Mouse (Mus musculus): ENCODE measurements at regions not wholly inside any gene's neighbourhood (a gene's known extent, or its start where the extent isn't known, plus 50 kb on each side); places are given as distances from the start of the nearest gene placed in this dataset.

DNA sequence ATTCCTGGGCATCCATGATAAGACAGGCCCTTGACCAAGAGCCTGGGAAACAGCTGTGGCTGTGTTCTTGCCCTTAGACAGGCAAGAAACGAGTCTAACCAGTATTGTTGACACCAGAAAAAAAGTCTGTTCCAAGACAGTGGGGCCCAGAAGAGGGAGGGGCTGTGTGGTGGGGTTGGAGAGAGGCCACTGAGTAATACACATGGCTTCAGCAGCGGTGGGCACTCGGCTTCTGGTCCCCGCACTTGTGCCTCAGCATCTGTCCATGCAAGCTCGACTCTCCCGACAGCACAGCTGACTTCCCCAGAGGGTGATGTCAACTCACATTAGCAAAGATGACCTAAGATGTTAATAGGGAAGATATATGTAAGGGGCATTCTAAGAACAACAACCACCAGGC, 110.9 kb upstream of the Tle3 start:
- Histone ChIP-seq H3K36me3 (ENCODE audit: inconsistent target) (no peaks in the 10 kb centered on the region), H3K4me3 (ENCODE audit: inconsistent target) (no peak overlapping the region), H3K79me2 (ENCODE audit: inconsistent target) (no peaks in the 10 kb centered on the region), H3K27ac (no peak overlapping the region)
- 82% methylated on average over 5 of the region's 6 CpGs for WGBS (ENCODE audit: missing documents)

DNA sequence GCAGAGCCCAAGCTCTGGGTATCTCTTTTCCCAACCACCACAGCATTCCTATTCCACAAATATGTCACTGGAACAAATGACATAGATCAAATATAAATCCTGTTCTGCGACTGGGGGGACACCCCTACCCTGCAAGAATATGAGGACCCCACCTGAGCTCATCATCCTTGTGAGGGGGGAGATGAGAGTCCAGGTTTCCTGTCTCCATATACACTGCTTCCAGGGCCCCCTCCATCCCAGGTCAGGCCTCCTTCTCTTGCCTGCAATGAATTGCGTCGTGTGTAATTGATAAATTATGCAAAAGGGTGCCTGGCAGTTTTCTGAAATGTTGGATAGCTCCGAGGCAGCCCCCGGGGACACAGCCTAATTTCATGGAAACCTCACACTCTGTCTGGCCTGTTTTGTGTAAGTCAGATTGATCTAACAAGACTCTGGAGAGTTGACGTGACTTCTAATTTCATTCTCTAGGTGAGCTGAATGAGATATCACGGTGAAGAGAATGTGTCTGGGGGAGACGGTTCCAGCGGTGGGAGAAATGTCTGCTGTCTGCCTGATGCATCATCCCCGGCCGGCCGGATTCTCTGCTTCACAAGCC, 110.3 kb upstream of the Tle3 start:
- Histone ChIP-seq H3K36me3 (ENCODE audit: inconsistent target) (no peaks in the 10 kb centered on the region), H3K79me2 (ENCODE audit: inconsistent target) (no peaks in the 10 kb centered on the region), H3K4me3 (ENCODE audit: inconsistent target) (no peak overlapping the region), H3K27ac (no peak overlapping the region)
- 95% methylated on average over 12 of the region's 12 CpGs for WGBS (ENCODE audit: missing documents)

- Histone ChIP-seq H3K79me2 (ENCODE audit: inconsistent target) (no peaks in the 10 kb centered on the region), H3K36me3 (ENCODE audit: inconsistent target) (no peaks in the 10 kb centered on the region), H3K4me3 (ENCODE audit: inconsistent target) (no peak overlapping the region), H3K27ac (no peak overlapping the region)
- 93% methylated on average over 4 of the region's 4 CpGs for WGBS (ENCODE audit: missing documents)
Observed at GRCm38 (mm10) chr9:61263335-61263734, 108.8 kb upstream of the Tle3 start.

DNA sequence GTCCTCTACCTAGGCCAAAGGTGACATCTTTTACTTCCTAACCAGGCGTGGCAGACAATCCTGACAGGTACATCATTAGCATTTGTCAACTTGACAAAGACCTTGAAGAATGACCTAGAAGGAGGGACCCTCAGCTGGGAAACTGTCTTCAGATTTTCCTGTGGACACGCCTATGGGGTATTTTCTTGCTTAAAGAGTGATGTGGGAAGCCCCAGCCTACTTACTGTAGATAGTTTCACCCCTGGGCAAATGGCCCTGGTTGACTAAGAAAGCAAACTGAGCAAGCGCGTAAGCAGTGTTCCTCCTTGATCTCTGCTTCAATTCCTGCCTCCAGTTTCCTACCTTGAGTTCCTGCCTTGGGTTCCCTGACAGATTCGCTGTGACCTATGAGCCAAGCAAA, 106.7 kb upstream of the Tle3 start:
- Histone ChIP-seq H3K36me3 (ENCODE audit: inconsistent target) (no peaks in the 10 kb centered on the region), H3K79me2 (ENCODE audit: inconsistent target) (no peaks in the 10 kb centered on the region), H3K4me3 (ENCODE audit: inconsistent target) (no peak overlapping the region), H3K27ac (no peak overlapping the region)
- WGBS (ENCODE audit: missing documents) = 92% methylated on average over 5 of the region's 5 CpGs

GRCm38 (mm10) chr9:61266992-61267391, 105.2 kb upstream of the Tle3 start:
- Histone ChIP-seq H3K79me2 (ENCODE audit: inconsistent target) (no peaks in the 10 kb centered on the region), H3K36me3 (ENCODE audit: inconsistent target) (no peaks in the 10 kb centered on the region), H3K27ac (no peak overlapping the region), H3K4me3 (ENCODE audit: inconsistent target) (no peak overlapping the region)
- 94% methylated on average over 6 of the region's 6 CpGs for WGBS (ENCODE audit: missing documents)

GRCm38 (mm10) chr9:61267541-61267940, 104.6 kb upstream of the Tle3 start:
- WGBS (ENCODE audit: missing documents) = 83% methylated on average over 4 of the region's 4 CpGs
- Histone ChIP-seq H3K79me2 (ENCODE audit: inconsistent target) (no peaks in the 10 kb centered on the region), H3K36me3 (ENCODE audit: inconsistent target) (no peaks in the 10 kb centered on the region), H3K27ac (no peak overlapping the region), H3K4me3 (ENCODE audit: inconsistent target) (no peak overlapping the region)

- Histone ChIP-seq H3K27ac (no peak overlapping the region), H3K79me2 (ENCODE audit: inconsistent target) (no peaks in the 10 kb centered on the region), H3K36me3 (ENCODE audit: inconsistent target) (no peaks in the 10 kb centered on the region), H3K4me3 (ENCODE audit: inconsistent target) (no peak overlapping the region)
- 100% methylated on average over 2 of the region's 2 CpGs for WGBS (ENCODE audit: missing documents)
Observed at GRCm38 (mm10) chr9:61268162-61268561, 104.0 kb upstream of the Tle3 start.

DNA sequence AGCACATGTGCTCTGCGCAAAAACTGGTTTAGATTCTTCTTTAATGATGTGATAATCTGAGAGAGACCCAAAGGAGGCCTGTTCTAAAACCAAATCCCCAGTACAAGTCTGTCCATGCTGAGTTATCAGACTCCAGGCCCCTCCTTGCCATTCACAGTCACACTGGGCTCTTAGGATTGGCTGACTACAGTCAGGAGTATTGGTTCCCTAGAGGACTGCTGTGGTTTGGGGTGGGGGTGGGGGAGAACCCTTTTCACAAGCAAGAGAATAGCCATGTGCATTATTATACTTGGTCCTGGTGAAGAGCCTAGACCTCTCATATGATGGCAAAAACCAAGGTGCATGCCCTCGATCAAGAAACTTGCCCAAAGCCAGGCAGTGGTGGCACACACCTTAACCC, 103.5 kb upstream of the Tle3 start:
- Histone ChIP-seq H3K36me3 (ENCODE audit: inconsistent target) (no peaks in the 10 kb centered on the region), H3K27ac (no peak overlapping the region), H3K4me3 (ENCODE audit: inconsistent target) (no peak overlapping the region), H3K79me2 (ENCODE audit: inconsistent target) (no peaks in the 10 kb centered on the region)
- 100% methylated on average over 2 of the region's 2 CpGs for WGBS (ENCODE audit: missing documents)

DNA sequence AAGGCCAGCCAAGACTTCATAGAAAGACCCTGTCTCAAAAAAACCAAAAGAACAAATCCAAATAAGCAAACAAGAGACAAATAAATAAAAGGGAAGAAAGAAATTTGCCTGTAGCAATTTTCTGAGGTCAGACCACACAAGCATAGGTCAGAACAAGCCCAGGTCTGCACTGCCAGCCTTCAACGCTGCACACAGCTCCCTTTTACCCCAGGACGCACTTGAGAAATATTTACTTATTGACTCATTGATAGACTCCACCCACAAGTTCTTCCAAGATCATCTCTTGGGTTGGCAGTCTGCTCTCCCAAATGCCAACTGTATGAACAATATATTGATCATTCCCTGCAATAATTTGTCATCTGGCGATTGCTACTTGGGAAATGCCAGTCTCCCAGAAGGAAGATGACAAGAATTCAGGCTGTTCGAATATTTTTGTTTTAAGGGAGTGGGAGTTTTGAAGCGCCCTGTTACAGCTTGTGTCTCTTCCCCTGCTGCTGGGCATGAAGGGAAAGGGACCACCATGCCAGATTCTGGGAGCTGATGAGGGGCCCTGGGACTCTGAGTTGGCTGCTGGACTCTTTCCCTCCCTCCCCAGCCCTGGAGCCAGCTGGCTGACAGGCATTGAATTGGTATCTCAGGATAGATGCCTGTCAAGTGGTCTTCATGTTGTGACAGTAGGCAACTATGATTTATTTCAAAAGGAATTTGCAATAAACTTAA, 102.9 kb upstream of the Tle3 start:
- no peaks in the 10 kb centered on the region for H3K79me2 ChIP-seq (ENCODE audit: inconsistent target)
- WGBS (ENCODE audit: missing documents) = 83% methylated on average over 5 of the region's 5 CpGs
- no peak overlapping the region for H3K4me3 ChIP-seq (ENCODE audit: inconsistent target)
- H3K27ac ChIP-seq = no peak overlapping the region
- no peaks in the 10 kb centered on the region for H3K36me3 ChIP-seq (ENCODE audit: inconsistent target)

DNA sequence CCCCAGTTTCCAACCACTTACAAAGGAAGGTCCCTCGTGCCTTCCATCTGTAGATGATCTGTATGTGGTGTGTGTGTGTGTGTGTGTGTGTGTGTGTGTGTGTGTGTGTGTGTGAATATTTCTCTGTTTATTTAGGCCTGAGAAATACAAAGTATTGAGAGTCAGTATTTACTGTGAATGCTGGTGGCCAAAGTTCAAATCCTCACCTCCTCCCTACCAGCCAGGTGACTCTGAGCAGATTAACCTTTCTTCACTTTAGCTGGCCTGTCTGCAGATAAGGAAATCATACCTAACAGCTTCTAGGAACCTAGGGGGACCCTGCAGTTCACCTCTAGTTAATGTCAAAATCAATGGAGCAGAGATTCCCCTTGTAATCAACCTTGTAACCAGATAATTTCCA, 100.9 kb upstream of the Tle3 start:
- whole genome bisulfite sequencing (ENCODE audit: missing documents) = 100% methylated on average over 1 of the region's 1 CpGs
- Histone ChIP-seq H3K4me3 (ENCODE audit: inconsistent target) (no peak overlapping the region), H3K36me3 (ENCODE audit: inconsistent target) (no peaks in the 10 kb centered on the region), H3K79me2 (ENCODE audit: inconsistent target) (no peaks in the 10 kb centered on the region), H3K27ac (no peak overlapping the region)

- WGBS (ENCODE audit: missing documents) = 89% methylated on average over 5 of the region's 5 CpGs
- Histone ChIP-seq H3K4me3 (ENCODE audit: inconsistent target) (no peak overlapping the region), H3K27ac (no peak overlapping the region), H3K79me2 (ENCODE audit: inconsistent target) (no peaks in the 10 kb centered on the region), H3K36me3 (ENCODE audit: inconsistent target) (no peaks in the 10 kb centered on the region)
Observed at GRCm38 (mm10) chr9:61271769-61272352, 100.3 kb upstream of the Tle3 start.

DNA sequence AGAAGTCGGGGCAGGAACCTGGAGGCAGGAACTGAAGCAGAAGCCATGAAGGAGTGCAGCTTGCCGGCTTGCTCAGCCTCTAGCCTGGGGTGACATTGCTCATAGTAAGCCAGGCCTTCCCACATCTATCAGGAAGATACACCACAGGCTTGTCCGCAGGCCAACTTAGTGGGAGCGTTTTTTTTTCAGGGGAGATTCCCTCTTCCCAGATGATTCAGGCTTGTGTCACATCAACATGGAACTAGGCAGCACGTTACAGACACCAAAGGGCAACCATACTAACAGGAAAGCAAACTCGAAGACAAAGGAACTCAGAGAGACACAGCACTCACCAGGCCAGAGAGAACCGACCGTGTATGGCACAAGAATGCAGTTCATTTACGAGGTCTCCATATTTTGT, 98.1 kb upstream of the Tle3 start:
- Histone ChIP-seq H3K36me3 (ENCODE audit: inconsistent target) (no peaks in the 10 kb centered on the region), H3K27ac (no peak overlapping the region), H3K79me2 (ENCODE audit: inconsistent target) (no peaks in the 10 kb centered on the region), H3K4me3 (ENCODE audit: inconsistent target) (no peak overlapping the region)
- 89% methylated on average over 9 of the region's 9 CpGs for WGBS (ENCODE audit: missing documents)

DNA sequence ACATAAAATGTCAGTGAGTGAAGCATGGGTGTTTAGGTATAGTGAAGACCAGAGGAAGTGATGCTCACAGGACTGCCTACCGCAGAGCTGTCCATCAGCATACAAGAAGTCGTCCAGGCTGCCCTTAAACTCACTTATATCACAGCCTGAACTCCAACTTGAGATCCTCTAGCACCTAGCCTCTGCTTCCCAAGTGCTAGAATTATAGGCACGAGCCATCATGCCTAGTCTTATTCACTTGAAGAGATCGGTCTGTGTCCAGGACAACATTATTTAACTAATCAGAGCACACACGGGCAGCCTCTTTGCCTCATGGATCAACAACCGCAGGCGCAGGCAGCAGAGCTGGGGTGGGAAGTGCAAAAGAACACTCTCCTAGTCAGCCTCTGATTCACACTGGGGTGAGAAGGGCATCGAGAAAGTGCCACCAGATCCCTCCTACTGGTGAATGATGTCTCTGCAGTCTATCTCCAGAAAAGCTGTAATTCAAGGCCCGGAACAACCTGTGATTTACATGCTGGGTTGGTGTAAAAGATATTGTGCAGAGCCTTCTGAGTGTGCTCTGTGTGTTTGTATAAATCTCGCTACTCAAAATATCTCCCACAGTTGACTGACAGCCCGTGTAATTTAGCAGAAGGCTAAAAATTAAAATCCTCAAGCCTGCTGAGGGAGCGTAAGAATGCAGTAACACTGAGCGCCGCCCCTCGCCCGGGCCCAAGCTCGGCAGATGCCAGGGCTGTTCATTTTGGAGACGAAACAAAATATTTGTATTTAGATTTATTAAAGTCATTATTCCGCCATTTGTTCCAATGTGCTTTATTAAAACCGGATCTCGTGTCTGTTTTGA, 94.6 kb upstream of the Tle3 start:
- no peak overlapping the region for H3K4me3 ChIP-seq (ENCODE audit: inconsistent target)
- no peaks in the 10 kb centered on the region for H3K79me2 ChIP-seq (ENCODE audit: inconsistent target)
- WGBS (ENCODE audit: missing documents) = 20% methylated on average over 21 of the region's 21 CpGs
- no peak overlapping the region for H3K27ac ChIP-seq
- H3K36me3 ChIP-seq (ENCODE audit: inconsistent target) = no peaks in the 10 kb centered on the region

DNA sequence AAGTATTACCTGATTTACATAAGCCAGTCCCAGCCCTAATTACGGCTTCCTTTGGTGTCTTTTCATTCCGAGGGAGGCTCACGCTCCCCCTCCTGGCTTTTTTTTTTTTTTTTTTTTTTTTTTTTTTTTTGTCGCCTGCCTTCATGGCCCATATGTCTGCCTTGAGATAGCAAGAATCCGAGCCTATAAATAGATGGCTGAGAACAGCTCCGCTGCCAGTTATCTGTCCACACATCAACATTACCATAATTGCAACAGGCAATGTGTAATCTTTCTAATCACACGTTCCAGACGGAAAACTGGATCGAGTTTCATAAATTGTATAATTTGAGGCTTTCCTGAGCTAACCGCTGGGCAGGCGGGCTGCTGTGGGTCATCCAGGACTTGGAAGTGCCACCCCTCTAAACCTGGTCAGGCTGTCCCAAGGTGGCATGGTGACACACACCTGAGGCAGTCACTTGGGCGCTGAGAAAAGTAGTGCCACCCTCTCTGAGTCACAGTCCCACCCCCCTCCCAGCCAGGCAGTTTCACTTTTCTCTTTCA, 93.9 kb upstream of the Tle3 start:
- no peaks in the 10 kb centered on the region for H3K79me2 ChIP-seq (ENCODE audit: inconsistent target)
- H3K4me3 ChIP-seq (ENCODE audit: inconsistent target) = no peak overlapping the region
- H3K36me3 ChIP-seq (ENCODE audit: inconsistent target) = no peaks in the 10 kb centered on the region
- WGBS (ENCODE audit: missing documents) = 31% methylated on average over 10 of the region's 12 CpGs
- no peak overlapping the region for H3K27ac ChIP-seq
